Mouse (Mus musculus) adrenal gland, postnatal 14 days (tissue): ENCODE results near the gene Kcns1. TPM values are rescaled to one million over a fixed set of nuclear protein-coding genes. Genes with fewer than 3 reads are reported as not detected.

ENCODE experiments used
- DNase-seq: peaks from one replicate; pipeline ENCODE4 v3.0.0; 2021; ENCODE audit warnings: mixed read lengths
- total RNA-seq: library from RNA; stranded (reverse); gene quantifications from 2 replicates; pipeline ENCODE4 v1.2.3, GENCODE M21; 2021

Gene Kcns1
- total RNA-seq, 1 experiment from 2014 or later, result not detected

DNA sequence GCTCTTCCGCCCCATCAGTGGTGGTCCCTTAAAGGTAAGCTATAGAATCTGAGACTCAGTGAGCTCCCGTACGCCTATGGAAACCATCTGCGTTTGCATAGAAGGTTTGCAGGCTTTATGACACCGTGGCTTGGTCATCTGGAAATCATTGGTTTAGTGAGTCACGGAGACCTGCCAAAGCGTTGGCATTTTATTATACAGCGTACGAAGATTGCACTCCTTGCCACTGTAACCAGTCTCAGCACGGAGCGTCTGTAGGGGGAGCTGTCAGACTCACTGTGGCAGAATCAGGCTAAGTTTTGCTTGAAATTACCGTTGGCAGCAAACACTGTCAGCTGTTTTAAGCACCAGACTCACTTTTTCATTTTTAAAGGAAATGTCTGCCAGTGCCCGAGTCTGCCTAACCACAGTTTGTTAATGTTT, 44.4 kb downstream of the Kcns1 start:
- peak; percentile 31 for DNase-seq

DNA sequence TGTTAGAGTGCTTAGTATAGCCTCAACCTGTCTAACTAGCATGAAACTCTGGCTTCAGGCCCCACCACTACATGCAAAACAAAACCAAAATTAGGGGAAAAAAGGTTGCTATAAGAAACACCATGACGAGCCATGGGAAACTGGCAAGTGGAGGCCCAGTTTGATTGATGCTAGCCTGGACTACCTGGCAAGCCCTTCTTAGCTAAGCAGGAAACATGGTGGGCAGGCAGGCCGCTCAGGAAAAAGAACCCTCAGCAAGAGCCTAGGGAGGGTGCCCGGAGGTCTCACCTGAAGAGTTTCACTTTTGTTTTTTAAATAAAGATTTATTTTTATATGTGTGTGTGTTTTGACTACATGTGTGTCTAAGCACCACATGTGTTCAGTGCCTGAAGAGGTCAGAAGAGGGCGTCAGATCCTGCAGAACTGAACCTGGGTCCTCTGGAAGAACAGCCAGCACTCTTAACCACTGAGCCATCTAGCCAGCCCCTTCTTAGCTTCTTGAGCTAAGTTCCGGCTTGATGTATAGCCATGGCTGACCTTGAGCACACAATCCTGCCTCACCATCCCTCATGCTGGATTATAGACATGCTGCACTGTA, 47.6 kb downstream of the Kcns1 start:
- no peak for DNase-seq

DNA sequence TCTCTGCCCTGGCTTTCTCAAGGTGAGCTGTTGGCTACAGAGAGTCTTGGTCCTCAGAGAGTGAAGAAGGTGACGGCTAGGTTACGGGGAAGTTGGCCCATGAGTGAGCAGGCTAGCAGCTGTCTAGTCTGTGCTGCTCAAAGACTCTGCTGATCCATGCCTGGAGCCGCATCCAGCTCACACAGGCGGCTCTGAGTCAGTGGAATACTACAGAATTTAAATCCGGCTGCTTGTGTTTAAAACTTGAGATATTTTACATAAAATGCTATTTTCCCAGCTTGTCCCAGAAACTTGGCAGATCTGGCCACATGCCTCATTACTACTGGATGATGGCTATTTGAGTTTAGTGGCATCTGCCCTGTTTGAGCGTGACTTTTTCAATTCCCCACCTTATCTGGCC, 51.4 kb downstream of the Kcns1 start:
- no peak for DNase-seq

DNA sequence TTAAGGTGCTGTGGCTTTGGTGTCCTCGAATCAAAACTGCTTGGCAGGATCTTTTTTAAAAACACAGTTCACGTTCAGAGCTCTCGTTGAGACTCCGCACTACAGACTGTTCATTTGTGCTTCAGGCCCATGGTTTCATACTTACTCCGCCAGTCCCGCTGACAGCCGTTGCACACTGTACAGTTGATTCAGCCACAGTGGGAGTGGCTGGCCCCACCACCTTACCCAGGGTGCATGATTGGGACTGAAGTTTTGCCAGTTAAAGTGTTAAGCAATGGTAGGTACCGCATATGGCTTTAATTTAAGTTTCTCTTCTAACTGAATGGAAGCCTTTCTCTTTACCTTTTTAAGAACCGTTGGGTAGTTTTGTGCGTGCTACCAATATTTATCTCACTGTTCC, 55.4 kb downstream of the Kcns1 start:
- DNase-seq, result no peak

DNA sequence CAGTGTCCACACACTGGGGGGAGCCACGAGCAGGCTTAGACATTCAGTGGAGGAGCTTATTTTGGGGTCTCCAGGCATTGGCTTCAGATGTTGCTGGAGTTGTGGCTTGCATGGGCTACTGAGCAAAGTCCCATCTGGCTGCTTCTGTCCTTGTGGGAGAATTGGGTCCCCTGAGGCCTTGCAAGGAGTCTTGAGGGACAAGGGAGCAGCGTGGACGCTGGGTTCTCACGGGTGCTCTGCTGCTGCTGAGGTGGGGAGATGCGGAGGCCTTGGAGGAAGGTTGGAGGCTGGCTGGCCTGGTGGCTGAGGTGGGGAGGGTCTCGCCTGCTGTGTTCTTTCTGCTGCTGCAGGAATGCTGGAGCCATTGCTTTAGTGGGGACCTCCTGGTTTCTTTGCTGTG, 56.9 kb downstream of the Kcns1 start:
- no peak for DNase-seq

Other genes starting within 250 kb of the Kcns1 start
- 244 and 254 TPM in 2 replicates for gene Ywhab, start 176.2 kb downstream of the Kcns1 start, total RNA-seq
- 1.0 and 2.9 TPM in 2 replicates for gene Pabpc1l, start 145.7 kb downstream of the Kcns1 start, total RNA-seq
- gene Stk4, start 100.8 kb downstream of the Kcns1 start, total RNA-seq, result 28.6 and 36.1 TPM in 2 replicates
- 28.9 and 32.2 TPM in 2 replicates for gene Tomm34, start 99.9 kb downstream of the Kcns1 start, total RNA-seq
- gene Wfdc5, start 11.6 kb upstream of the Kcns1 start, total RNA-seq, result not detected in 2 replicates
- gene Wfdc12, start 19.5 kb upstream of the Kcns1 start, total RNA-seq, result 1.1 TPM in 1 of 2 replicates, not detected in the other
- not detected in 2 replicates for gene Wfdc15a, start 29.0 kb upstream of the Kcns1 start, total RNA-seq
- not detected in 2 replicates for gene Wfdc15b, start 50.5 kb upstream of the Kcns1 start, total RNA-seq
- not detected in 2 replicates for gene Svs2, start 67.4 kb upstream of the Kcns1 start, total RNA-seq
- not detected in 2 replicates for gene Svs3b, start 85.5 kb upstream of the Kcns1 start, total RNA-seq
- gene Svs4, start 107.3 kb upstream of the Kcns1 start, total RNA-seq, result not detected in 2 replicates
- gene Svs3a, start 118.2 kb upstream of the Kcns1 start, total RNA-seq, result not detected in 2 replicates
- not detected in 2 replicates for gene Svs6, start 145.6 kb upstream of the Kcns1 start, total RNA-seq
- 0.70 and 0.98 TPM in 2 replicates for gene Svs5, start 161.6 kb upstream of the Kcns1 start, total RNA-seq
- gene Slpi, start 218.0 kb upstream of the Kcns1 start, total RNA-seq, result 9.2 and 9.3 TPM in 2 replicates
- not detected in 2 replicates for gene Rbpjl, start 232.0 kb upstream of the Kcns1 start, total RNA-seq
- gene Matn4, start 234.0 kb upstream of the Kcns1 start, total RNA-seq, result 1.7 and 2.3 TPM in 2 replicates